Mouse (Mus musculus) intestine, embryonic 16.5 days (tissue): ENCODE measurements around the gene Isy1. TPM values are rescaled to one million over a fixed set of nuclear protein-coding genes. Genes with fewer than 3 reads are reported as not detected.
A peak's percentile ranks its signal among the peaks of the same experiment; 100 is the strongest.
"Not testable (repeated sequence)": the region's sequence is repeated elsewhere in the genome, so short reads cannot be mapped to it uniquely, and the experiment has no call there.

Experiments used
- ATAC-seq: fragments of 200-750 bp; cut with Nextera tagmentation; 2 replicates; pipeline ENCODE4 v1.8.0; 2017; ENCODE audit warnings: moderate TSS enrichment, moderate library complexity
- H3K27ac ChIP-seq: fragments of 300-500 bp; sonication (generic); 2 replicates; pipeline ENCODE4 v1.5.1; 2014; ENCODE audit warnings: mild to moderate bottlenecking, low read length
- H3K27me3 ChIP-seq: fragments of 300-500 bp; sonication (generic); replicated peaks from 2 replicates; pipeline ENCODE4 v1.6.1; 2014; ENCODE audit warnings: low read length, control low read depth, mixed read lengths; ENCODE audit not compliant: control insufficient read depth, insufficient read depth
- H3K36me3 ChIP-seq: fragments of 300-500 bp; sonication (generic); 2 replicates; pipeline ENCODE4 v1.6.1; 2014; ENCODE audit warnings: low read length, control low read depth; ENCODE audit not compliant: control insufficient read depth, insufficient read depth
- H3K4me1 ChIP-seq: fragments of 300-500 bp; sonication (generic); 2 replicates; pipeline ENCODE4 v1.6.1; 2014; ENCODE audit warnings: low read length, control low read depth, mixed read lengths; ENCODE audit not compliant: control insufficient read depth, insufficient read depth
- H3K4me2 ChIP-seq: fragments of 300-500 bp; sonication (generic); 2 replicates; pipeline ENCODE4 v1.6.1; 2014; ENCODE audit warnings: low read depth, low read length, control low read depth
- H3K4me3 ChIP-seq: fragments of 300-500 bp; sonication (generic); 2 replicates; pipeline ENCODE4 v1.5.1; 2014; ENCODE audit warnings: mild to moderate bottlenecking, low read length
- H3K9ac ChIP-seq: fragments of 300-500 bp; sonication (generic); 2 replicates; pipeline ENCODE4 v1.6.1; 2014; ENCODE audit warnings: low read depth, low read length
- H3K9me3 ChIP-seq: fragments of 300-500 bp; sonication (generic); 2 replicates; pipeline ENCODE4 v1.6.1; 2016; ENCODE audit warnings: low read length, control low read depth; ENCODE audit not compliant: control insufficient read depth
- WGBS: fragments of 180-500 bp; shearing (Covaris S2); extraction: QIAGEN DNeasy Blood & Tissue Kit; methylation state at CpG from one replicate; pipeline ENCODE4 v1.1.7; 2014; 5-methylcytosine and 5-hydroxymethylcytosine counted together
- polyA plus RNA-seq: library from polyadenylated mRNA; unstranded; fragments of >200 nt; fragmentation: Nextera tagmentation; extraction: Ambion mirVana; gene quantifications from 2 replicates; pipeline ENCODE4 v1.2.1, GENCODE M21; 2015

The Isy1 gene
- polyA plus RNA-seq, 1 experiment from 2014 or later: 50.5 TPM

DNA sequence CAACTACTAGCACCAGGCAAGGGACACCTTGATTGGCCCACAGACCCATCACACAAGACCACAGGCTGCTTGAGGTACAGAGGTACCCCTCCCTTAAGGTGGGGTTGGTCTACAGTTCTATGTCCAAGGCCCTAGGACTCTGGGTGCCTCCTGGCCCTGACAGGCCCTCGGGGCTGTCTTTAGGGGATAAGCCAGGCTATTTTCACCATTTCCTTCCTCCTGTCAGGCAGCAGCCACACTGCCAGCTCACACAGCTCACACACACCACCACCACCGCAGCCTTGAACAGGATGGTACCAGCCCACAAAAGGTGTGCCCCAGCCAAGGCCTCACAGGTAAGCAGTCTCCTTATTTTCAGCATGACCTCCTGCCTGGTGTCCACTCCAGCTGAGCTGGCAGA is 60.8 kb downstream of the Isy1 start, which contains the start of gene Gp9:
Gene Gp9, plus strand, starts transcription at position 231 of the 400 bp plus-strand sequence.
- Histone ChIP-seq H3K27me3 (no peaks in the 10 kb centered on the region), H3K36me3 (no peaks in the 10 kb centered on the region), H3K9me3 (no peaks in the 10 kb centered on the region), H3K4me3 (no peak within 1 kb of the TSS), H3K9ac (peak within 1 kb of the TSS; percentile 29; the same call in 1 of the 2 replicates), H3K27ac (peak within 1 kb of the TSS; percentile 18; the same call in 1 of the 2 replicates), H3K4me2 (no peak within 1 kb of the TSS), H3K4me1 (peaks cover 17% of the 10 kb centered on the region)
- ATAC-seq: 0 out of 2 replicates have a peak, but pooled peaks have one; percentile 24
- 69% methylated on average over 2 of the region's 2 CpGs for WGBS

DNA sequence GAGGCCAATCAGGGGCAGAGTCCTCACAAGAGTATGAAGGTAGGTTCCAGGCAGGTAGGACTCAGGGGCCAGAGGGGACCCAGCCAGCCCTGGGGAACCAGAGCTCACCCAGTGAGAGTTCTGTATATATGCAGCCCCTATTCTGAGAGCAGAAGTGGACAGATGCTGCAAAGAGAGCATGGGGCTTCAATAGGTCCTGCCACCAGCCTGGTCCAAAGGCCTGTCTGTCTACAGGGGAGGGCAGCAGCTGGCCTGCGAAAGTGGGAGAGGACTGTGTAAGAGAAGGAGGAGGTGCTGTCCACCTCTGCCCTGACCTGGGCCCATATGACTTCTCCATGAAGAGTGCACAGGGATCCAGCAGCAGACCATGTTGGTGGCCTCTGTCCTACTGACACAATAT is 61.9 kb downstream of the Isy1 start:
- Histone ChIP-seq H3K9me3 (no peaks in the 10 kb centered on the region), H3K27me3 (no peaks in the 10 kb centered on the region), H3K4me3 (no peak overlapping the region), H3K36me3 (no peaks in the 10 kb centered on the region), H3K27ac (no peak overlapping the region), H3K4me1 (peaks cover 17% of the 10 kb centered on the region), H3K9ac (no peak overlapping the region), H3K4me2 (no peak overlapping the region)
- 75% methylated on average over 1 of the region's 1 CpGs for WGBS
- no peak for ATAC-seq

- Histone ChIP-seq H3K4me1 (peaks cover 17% of the 10 kb centered on the region), H3K9me3 (no peaks in the 10 kb centered on the region), H3K4me2 (no peak overlapping the region), H3K36me3 (no peaks in the 10 kb centered on the region), H3K27me3 (no peaks in the 10 kb centered on the region), H3K27ac (no peak overlapping the region), H3K9ac (no peak overlapping the region), H3K4me3 (no peak overlapping the region)
- ATAC-seq: peak; percentile 52
- WGBS: 56% methylated on average over 3 of the region's 3 CpGs
Measured at GRCm38 (mm10) chr6:87775588-87776245, 62.9 kb downstream of the Isy1 start.

DNA sequence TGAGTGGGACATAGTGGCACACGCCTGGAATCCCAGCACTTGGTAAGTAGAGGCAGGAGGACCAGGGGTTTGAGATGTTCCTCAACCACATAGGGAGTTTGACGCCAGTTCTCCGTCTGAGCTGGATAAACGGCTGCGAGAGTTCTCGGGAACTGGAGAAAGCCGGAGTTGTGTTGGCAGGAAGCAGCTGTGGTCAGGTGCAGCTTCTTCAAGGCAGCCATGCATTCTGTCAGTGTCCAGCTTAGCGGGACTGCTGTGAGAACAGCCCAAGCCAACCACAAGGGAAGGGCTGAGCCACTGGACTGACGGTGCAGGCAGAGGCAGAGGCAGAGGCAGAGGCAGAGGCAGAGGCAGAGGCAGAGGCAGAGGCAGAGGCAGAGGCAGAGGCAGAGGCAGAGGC is 63.7 kb downstream of the Isy1 start:
- H3K9me3 ChIP-seq: no peaks in the 10 kb centered on the region
- no peak overlapping the region for H3K4me3 ChIP-seq
- no peaks in the 10 kb centered on the region for H3K27me3 ChIP-seq
- peaks cover 17% of the 10 kb centered on the region for H3K4me1 ChIP-seq
- no peak overlapping the region for H3K9ac ChIP-seq
- H3K36me3 ChIP-seq: no peaks in the 10 kb centered on the region
- H3K27ac ChIP-seq: no peak overlapping the region
- 73% methylated on average over 9 of the region's 9 CpGs for WGBS
- no peak overlapping the region for H3K4me2 ChIP-seq
- no peak for ATAC-seq

GRCm38 (mm10) chr6:87774466-87774865 is 64.1 kb downstream of the Isy1 start:
- no peak for ATAC-seq
- H3K4me2 ChIP-seq: no peak overlapping the region
- no peak overlapping the region for H3K9ac ChIP-seq
- H3K36me3 ChIP-seq: no peaks in the 10 kb centered on the region
- no peaks in the 10 kb centered on the region for H3K27me3 ChIP-seq
- H3K9me3 ChIP-seq: no peaks in the 10 kb centered on the region
- no peak overlapping the region for H3K4me3 ChIP-seq
- peaks cover 17% of the 10 kb centered on the region for H3K4me1 ChIP-seq
- no peak overlapping the region for H3K27ac ChIP-seq
- WGBS: 46% methylated on average over 1 of the region's 1 CpGs

GRCm38 (mm10) chr6:87770626-87771025 is 68.0 kb downstream of the Isy1 start:
- no peak; the same call in 1 of the 2 replicates for ATAC-seq
- Histone ChIP-seq H3K4me2 (no peak overlapping the region), H3K27ac (no peak overlapping the region), H3K9me3 (no peaks in the 10 kb centered on the region), H3K27me3 (no peaks in the 10 kb centered on the region), H3K4me3 (no peak overlapping the region), H3K9ac (no peak overlapping the region), H3K36me3 (no peaks in the 10 kb centered on the region), H3K4me1 (no peaks in the 10 kb centered on the region)
- 51% methylated on average over 8 of the region's 8 CpGs for WGBS

GRCm38 (mm10) chr6:87764296-87764695 is 74.3 kb downstream of the Isy1 start:
- not testable (repeated sequence) for H3K4me1 ChIP-seq, H3K36me3 ChIP-seq, H3K9ac ChIP-seq, H3K27me3 ChIP-seq, H3K4me3 ChIP-seq, H3K27ac ChIP-seq, H3K4me2 ChIP-seq, ATAC-seq, H3K9me3 ChIP-seq
- 98% methylated on average over 2 of the region's 2 CpGs for WGBS

Other genes with a start within 250 kb of the Isy1 start
- 2.3 and 2.4 TPM in 2 replicates for gene Prokr1, start 248.1 kb downstream of the Isy1 start, polyA plus RNA-seq
- 13.0 and 14.2 TPM in 2 replicates for gene Aplf, start 166.6 kb downstream of the Isy1 start, polyA plus RNA-seq
- 0.69 and 0.73 TPM in 2 replicates for gene Efcc1, start 107.9 kb downstream of the Isy1 start, polyA plus RNA-seq
- 1.5 and 2.0 TPM in 2 replicates for gene Gp9, start 60.7 kb downstream of the Isy1 start, polyA plus RNA-seq
- 11.3 and 12.2 TPM in 2 replicates for gene Rab43, start 26.6 kb downstream of the Isy1 start, polyA plus RNA-seq
- 3.7 and 4.1 TPM in 2 replicates for gene Gm45140, start 3.0 kb downstream of the Isy1 start, polyA plus RNA-seq
- gene Cnbp, start 12.3 kb upstream of the Isy1 start, polyA plus RNA-seq: 831 and 949 TPM in 2 replicates
- 162 and 166 TPM in 2 replicates for gene Copg1, start 49.0 kb upstream of the Isy1 start, polyA plus RNA-seq
- 31.6 and 35.6 TPM in 2 replicates for gene Hmces, start 75.1 kb upstream of the Isy1 start, polyA plus RNA-seq
- gene H1fx, start 142.8 kb upstream of the Isy1 start, polyA plus RNA-seq: 2.4 and 4.1 TPM in 2 replicates
- gene Rab7, start 206.5 kb upstream of the Isy1 start, polyA plus RNA-seq: 286 and 289 TPM in 2 replicates
- gene Rpn1, start 245.7 kb upstream of the Isy1 start, polyA plus RNA-seq: 453 and 462 TPM in 2 replicates